Mouse (Mus musculus) stomach, embryonic 14.5 days (tissue): ENCODE results near the gene 0610030E20Rik. TPM values are rescaled to one million over a fixed set of nuclear protein-coding genes. Genes with fewer than 3 reads are reported as not detected.
A peak's percentile ranks its signal among the peaks of the same experiment; 100 is the strongest.

Experiments
- ATAC-seq: fragments of 200-750 bp; cut with Nextera tagmentation; 2 replicates; pipeline ENCODE4 v1.8.0; 2017; ENCODE audit warnings: low read depth, moderate TSS enrichment; ENCODE audit not compliant: insufficient number of reproducible peaks, insufficient read depth, low FRiP score
- H3K27ac ChIP-seq: fragments of 300-500 bp; sonication (generic); 2 replicates; pipeline ENCODE4 v1.5.1; 2014; ENCODE audit warnings: mild to moderate bottlenecking, low read length, moderate library complexity, mixed read lengths
- H3K27me3 ChIP-seq: fragments of 300-500 bp; sonication (generic); 2 replicates; pipeline ENCODE4 v1.6.1; 2014; ENCODE audit warnings: low read length, control low read depth, mixed read lengths; ENCODE audit not compliant: control insufficient read depth, insufficient read depth
- H3K36me3 ChIP-seq: fragments of 300-500 bp; sonication (generic); 2 replicates; pipeline ENCODE4 v1.6.1; 2014; ENCODE audit warnings: mild to moderate bottlenecking, control low read depth, low read length, moderate library complexity, mixed read lengths; ENCODE audit not compliant: control insufficient read depth, insufficient read depth
- H3K4me1 ChIP-seq: fragments of 300-500 bp; sonication (generic); 2 replicates; pipeline ENCODE4 v1.6.1; 2014; ENCODE audit warnings: low read length, control low read depth, mixed read lengths; ENCODE audit not compliant: control insufficient read depth, insufficient read depth
- H3K4me2 ChIP-seq: fragments of 300-500 bp; sonication (generic); replicated peaks from 2 replicates; pipeline ENCODE4 v1.6.1; 2014; ENCODE audit warnings: low read depth, low read length, control low read depth
- H3K4me3 ChIP-seq: fragments of 300-500 bp; sonication (generic); 2 replicates; pipeline ENCODE4 v1.5.1; 2014; ENCODE audit warnings: low read depth, low read length, control low read depth
- H3K9ac ChIP-seq: fragments of 300-500 bp; sonication (generic); replicated peaks from 2 replicates; pipeline ENCODE4 v1.6.1; 2014; ENCODE audit warnings: low read depth, mild to moderate bottlenecking, control low read depth, low read length, moderate library complexity, mixed read lengths
- H3K9me3 ChIP-seq: fragments of 300-500 bp; sonication (generic); 2 replicates; pipeline ENCODE4 v1.6.1; 2016; ENCODE audit warnings: low read depth, low read length, control low read depth; ENCODE audit not compliant: control insufficient read depth
- WGBS: fragments of 180-500 bp; shearing (Covaris S2); extraction: QIAGEN DNeasy Blood & Tissue Kit; methylation state at CpG from one replicate; pipeline ENCODE4 v1.1.7; 2014; 5-methylcytosine and 5-hydroxymethylcytosine counted together
- polyA plus RNA-seq: library from polyadenylated mRNA; unstranded; fragments of >200 nt; fragmentation: Nextera tagmentation; extraction: Ambion mirVana; gene quantifications from 2 replicates; pipeline ENCODE4 v1.2.1, GENCODE M21; 2014

The 0610030E20Rik gene
- polyA plus RNA-seq, 1 experiment from 2014 or later: 33.9 TPM

DNA sequence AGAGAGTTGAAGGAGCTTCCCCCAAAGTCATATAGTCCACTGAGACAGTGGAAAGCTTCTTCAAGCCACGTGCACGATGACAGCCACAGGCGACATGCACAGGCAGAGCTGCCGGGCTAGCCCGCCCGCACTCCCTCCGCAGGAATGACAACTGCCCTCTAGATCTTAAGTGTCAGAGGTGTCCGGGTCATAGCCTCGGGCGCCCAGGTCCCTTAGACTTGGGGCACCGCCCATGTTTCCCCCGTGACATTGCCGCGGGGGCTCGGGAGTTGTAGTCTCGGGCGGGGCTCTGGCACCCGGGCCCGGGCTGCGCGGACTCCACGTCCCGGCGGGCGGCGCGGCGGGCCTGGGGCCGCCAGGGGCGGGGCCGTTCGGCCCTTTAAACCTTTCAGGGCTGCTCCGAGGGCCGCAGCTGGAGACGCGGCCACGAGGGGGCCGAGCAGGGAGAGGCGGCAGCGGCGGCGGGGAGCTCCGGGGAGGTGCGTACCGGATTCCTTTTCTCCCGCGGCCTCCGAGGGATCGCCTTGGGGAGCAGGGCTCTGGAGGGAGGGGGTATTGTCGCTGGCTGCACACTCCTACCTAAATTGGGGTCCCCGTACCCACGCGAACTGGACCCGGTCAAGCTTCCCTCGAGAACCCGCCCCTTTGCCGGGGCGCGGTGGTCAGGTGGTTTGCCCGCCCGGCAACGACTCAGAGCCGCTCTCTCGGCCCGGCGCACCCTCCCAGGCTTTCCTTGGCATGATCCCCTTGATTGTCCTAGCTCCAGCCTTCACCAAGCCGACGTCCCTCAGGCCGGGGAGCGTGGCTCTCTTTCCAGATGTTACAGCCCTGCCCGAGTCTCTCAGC lies 8.2 kb downstream of the 0610030E20Rik start, which contains the start of gene Tmem150a:
Gene Tmem150a, plus strand, starts transcription at position 382 of the 846 bp plus-strand sequence.
- H3K9ac ChIP-seq: peak within 1 kb of the TSS; percentile 53
- H3K27ac ChIP-seq: peak within 1 kb of the TSS; percentile 27; the same call in 1 of the 2 replicates
- no peaks in the 10 kb centered on the region for H3K27me3 ChIP-seq
- under 1% methylated on average over 68 of the region's 71 CpGs for WGBS
- peaks cover 26% of the 10 kb centered on the region; the same call in 1 of the 2 replicates for H3K36me3 ChIP-seq
- H3K9me3 ChIP-seq: no peaks in the 10 kb centered on the region
- H3K4me2 ChIP-seq: peak within 1 kb of the TSS; percentile 79
- H3K4me1 ChIP-seq: peaks cover 14% of the 10 kb centered on the region
- peak; percentile 88 for ATAC-seq
- H3K4me3 ChIP-seq: peak within 1 kb of the TSS; percentile 58

- Histone ChIP-seq H3K4me1 (peaks cover 21% of the 10 kb centered on the region), H3K9me3 (no peaks in the 10 kb centered on the region), H3K27me3 (no peaks in the 10 kb centered on the region), H3K27ac (no peak overlapping the region), H3K4me2 (peak overlapping the region; percentile 79), H3K9ac (peak overlapping the region; percentile 53), H3K4me3 (peak overlapping the region; percentile 58), H3K36me3 (peaks cover 18% of the 10 kb centered on the region; the same call in 1 of the 2 replicates)
- 38% methylated on average over 7 of the region's 8 CpGs for WGBS
- ATAC-seq: no peak
Observed at GRCm38 (mm10) chr6:72356001-72356532, 8.9 kb downstream of the 0610030E20Rik start.

DNA sequence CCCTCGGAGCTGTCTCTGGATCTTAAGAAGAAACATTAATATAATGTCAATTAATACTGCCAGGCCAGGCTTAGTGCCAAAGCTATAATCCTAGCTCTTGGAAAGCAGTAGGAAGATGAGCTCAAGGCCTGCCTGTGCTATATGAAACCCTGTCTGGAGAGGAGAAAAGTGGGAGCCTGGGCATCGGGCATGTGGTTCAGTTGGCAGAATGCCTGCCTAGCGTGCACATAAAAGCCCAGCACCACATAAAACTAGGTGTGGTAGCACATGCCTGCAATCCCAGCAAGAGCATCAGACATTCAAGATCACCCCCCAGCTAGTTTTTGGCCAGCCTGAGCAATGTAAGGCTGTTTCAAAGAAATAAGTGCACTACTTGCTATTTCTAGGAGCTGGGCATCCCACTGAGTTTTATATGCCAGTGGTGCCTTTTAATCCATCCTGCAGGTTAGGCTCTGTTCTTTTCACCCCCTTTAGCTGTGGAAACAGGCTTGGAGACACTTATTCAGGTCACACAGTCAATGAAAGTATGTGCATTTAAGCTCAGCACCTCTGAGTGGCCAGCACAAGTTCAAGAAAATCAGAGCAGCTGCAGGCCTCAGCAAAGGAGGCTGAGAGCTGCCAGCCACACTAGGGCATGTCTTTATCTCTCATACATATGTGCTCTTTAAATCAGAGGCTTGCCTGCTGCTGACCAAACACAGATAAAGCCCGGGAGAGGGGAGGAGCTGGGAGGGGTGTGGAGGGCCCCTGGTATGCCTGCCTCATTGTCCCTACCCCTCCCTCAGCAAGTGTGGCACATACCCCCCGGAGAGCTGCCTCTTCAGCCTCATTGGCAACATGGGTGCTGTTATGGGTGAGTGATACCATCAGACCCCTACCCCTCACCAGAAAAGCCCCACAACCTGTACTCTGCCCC lies 10.3 kb downstream of the 0610030E20Rik start:
- WGBS: 65% methylated on average over 5 of the region's 5 CpGs
- peaks cover 21% of the 10 kb centered on the region for H3K4me1 ChIP-seq
- no peak overlapping the region for H3K4me2 ChIP-seq

GRCm38 (mm10) chr6:72358086-72358764 lies 11.1 kb downstream of the 0610030E20Rik start:
- Histone ChIP-seq H3K9me3 (no peaks in the 10 kb centered on the region), H3K36me3 (peaks cover 17% of the 10 kb centered on the region; the same call in 1 of the 2 replicates), H3K4me2 (no peak overlapping the region), H3K4me1 (peaks cover 19% of the 10 kb centered on the region; the same call in 1 of the 2 replicates), H3K9ac (no peak overlapping the region), H3K27me3 (no peaks in the 10 kb centered on the region), H3K27ac (no peak overlapping the region; the same call in 1 of the 2 replicates), H3K4me3 (no peak overlapping the region)
- ATAC-seq: no peak
- 85% methylated on average over 10 of the region's 10 CpGs for WGBS

More for the DNA sequence above, 10.3 kb downstream of the 0610030E20Rik start:
- no peak overlapping the region for H3K9ac ChIP-seq
- H3K36me3 ChIP-seq: peaks cover 17% of the 10 kb centered on the region; the same call in 1 of the 2 replicates
- H3K27ac ChIP-seq: no peak overlapping the region; the same call in 1 of the 2 replicates
- H3K4me3 ChIP-seq: no peak overlapping the region
- no peaks in the 10 kb centered on the region for H3K9me3 ChIP-seq
- ATAC-seq: 0 out of 2 replicates have a peak, but pooled peaks have one; percentile 15
- no peaks in the 10 kb centered on the region for H3K27me3 ChIP-seq

DNA sequence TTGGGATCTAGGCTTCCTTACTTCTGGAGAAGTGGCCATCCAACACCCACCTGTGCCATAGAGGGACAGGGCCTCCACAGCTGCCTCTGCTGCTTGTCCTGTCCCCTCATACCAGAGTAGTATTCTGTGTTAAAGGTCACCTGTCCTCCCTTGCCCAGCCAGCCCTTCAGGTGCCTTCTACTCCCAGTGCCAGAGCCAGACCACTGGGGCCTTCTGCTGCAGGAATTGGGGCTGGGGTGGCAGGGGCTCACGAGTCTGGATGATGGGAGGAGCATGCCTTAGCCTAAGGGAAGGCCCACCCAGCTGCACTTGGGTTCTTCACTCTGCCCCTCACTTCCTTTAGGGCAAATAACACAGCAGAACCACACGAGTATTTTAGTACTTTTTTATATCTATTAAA lies 12.2 kb downstream of the 0610030E20Rik start:
- Histone ChIP-seq H3K27ac (no peak overlapping the region), H3K4me1 (peaks cover 19% of the 10 kb centered on the region; the same call in 1 of the 2 replicates), H3K4me2 (no peak overlapping the region), H3K27me3 (no peaks in the 10 kb centered on the region), H3K4me3 (no peak overlapping the region), H3K9me3 (no peaks in the 10 kb centered on the region), H3K36me3 (peaks cover 17% of the 10 kb centered on the region; the same call in 1 of the 2 replicates), H3K9ac (no peak overlapping the region)
- no peak for ATAC-seq
- 63% methylated on average over 2 of the region's 2 CpGs for WGBS

GRCm38 (mm10) chr6:72359891-72360598 lies 12.9 kb downstream of the 0610030E20Rik start:
- no peak for ATAC-seq
- Histone ChIP-seq H3K27ac (0 out of 2 replicates have a peak overlapping the region, but pooled peaks have one; percentile 10), H3K4me1 (peaks cover 19% of the 10 kb centered on the region; the same call in 1 of the 2 replicates), H3K4me3 (no peak overlapping the region), H3K27me3 (no peaks in the 10 kb centered on the region), H3K9ac (no peak overlapping the region), H3K9me3 (no peaks in the 10 kb centered on the region), H3K4me2 (no peak overlapping the region), H3K36me3 (peaks cover 17% of the 10 kb centered on the region; the same call in 1 of the 2 replicates)
- 66% methylated on average over 11 of the region's 11 CpGs for WGBS

- H3K4me1 ChIP-seq: peaks cover 19% of the 10 kb centered on the region; the same call in 1 of the 2 replicates
- H3K27me3 ChIP-seq: no peaks in the 10 kb centered on the region
- no peak overlapping the region for H3K4me3 ChIP-seq
- peak overlapping the region; percentile 39; the same call in 1 of the 2 replicates for H3K27ac ChIP-seq
- no peak for ATAC-seq
- WGBS: 47% methylated on average over 7 of the region's 7 CpGs
- H3K36me3 ChIP-seq: peaks cover 17% of the 10 kb centered on the region; the same call in 1 of the 2 replicates
- H3K4me2 ChIP-seq: peak overlapping the region; percentile 82; the same call in 1 of the 2 replicates
- H3K9ac ChIP-seq: no peak overlapping the region
- no peaks in the 10 kb centered on the region for H3K9me3 ChIP-seq
Observed at GRCm38 (mm10) chr6:72360599-72360935, 13.4 kb downstream of the 0610030E20Rik start.
